Mouse (Mus musculus): Measurements from ENCODE around the gene Map2k2. TPM values are rescaled to one million over a fixed set of nuclear protein-coding genes. Genes with fewer than 3 reads are reported as not detected.

The Map2k2 gene
- polyA plus RNA-seq, 1 experiment from 2014 or later, result 207 TPM

DNA sequence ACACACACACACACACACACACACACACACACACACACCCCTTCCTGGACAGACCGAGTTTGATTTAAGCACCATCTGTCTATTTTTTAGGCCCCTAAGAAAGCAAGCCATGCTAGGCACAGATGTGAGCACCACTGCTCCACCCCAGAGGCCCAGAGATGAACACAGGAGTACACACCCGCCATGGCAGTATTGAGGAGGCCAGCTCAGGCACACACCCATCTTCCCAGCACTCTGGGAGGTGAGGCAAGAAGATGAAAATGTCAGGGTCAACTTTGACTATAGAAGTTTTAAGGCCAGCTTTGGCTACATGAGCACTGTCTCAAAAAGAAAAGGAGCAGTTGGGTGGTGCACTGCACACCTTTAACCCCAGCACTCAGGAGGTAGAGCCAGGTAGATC is 17.2 kb downstream of the Map2k2 start:
- peaks cover 12% of the 10 kb centered on the region; the same call in 1 of the 2 replicates for H3K4me1 ChIP-seq (replicated peaks; ENCODE audit: control insufficient read depth, insufficient read depth, low read length)
- DNase-seq (ENCODE audit: low spot score) (no peak), ATAC-seq (replicated peaks; ENCODE audit: low FRiP score) (0 out of 2 replicates have a peak, but pooled peaks have one; percentile 34)
- H3K36me3 ChIP-seq (ENCODE audit: control insufficient read depth, insufficient read depth, low read length), result peaks cover 59% of the 10 kb centered on the region
- H3K27me3 ChIP-seq (replicated peaks; ENCODE audit: control insufficient read depth, insufficient read depth, low read length), result no peaks in the 10 kb centered on the region
- H3K27ac ChIP-seq (ENCODE audit: low read depth, low read length), result no peak overlapping the region
- H3K4me3 ChIP-seq (ENCODE audit: low read depth, low read length), result no peak overlapping the region
- no peaks in the 10 kb centered on the region for H3K9me3 ChIP-seq (ENCODE audit: control insufficient read depth, low read length)
- no peak overlapping the region for H3K4me2 ChIP-seq
- H3K9ac ChIP-seq (ENCODE audit: low read depth, low read length), result no peak overlapping the region
- 71% methylated on average over 2 of the region's 2 CpGs for WGBS

DNA sequence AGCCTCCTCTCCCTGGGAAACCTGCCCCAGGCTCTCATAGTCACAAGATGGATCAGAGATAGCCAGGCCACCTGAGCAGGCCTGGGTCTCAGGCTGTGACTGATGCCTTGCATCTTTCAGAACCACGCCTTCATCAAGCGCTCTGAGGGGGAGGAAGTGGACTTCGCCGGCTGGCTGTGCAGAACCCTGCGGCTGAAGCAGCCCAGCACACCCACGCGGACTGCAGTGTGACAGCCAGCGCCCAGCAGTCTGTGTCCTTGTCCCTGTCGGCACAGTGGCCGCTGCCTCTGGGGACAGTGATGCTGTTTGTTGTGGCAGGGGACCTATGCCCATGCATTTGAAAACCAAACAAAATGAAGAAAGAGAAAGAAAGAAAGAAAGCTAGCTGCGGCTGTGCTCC is 17.8 kb downstream of the Map2k2 start:
- Histone ChIP-seq H3K4me3 (ENCODE audit: low read depth, low read length) (no peak overlapping the region), H3K9me3 (ENCODE audit: control insufficient read depth, low read length) (no peaks in the 10 kb centered on the region), H3K27me3 (replicated peaks; ENCODE audit: control insufficient read depth, insufficient read depth, low read length) (no peaks in the 10 kb centered on the region), H3K27ac (ENCODE audit: low read depth, low read length) (no peak overlapping the region), H3K36me3 (ENCODE audit: control insufficient read depth, insufficient read depth, low read length) (peaks cover 56% of the 10 kb centered on the region), H3K4me1 (replicated peaks; ENCODE audit: control insufficient read depth, insufficient read depth, low read length) (peaks cover 14% of the 10 kb centered on the region), H3K4me2 (no peak overlapping the region), H3K9ac (ENCODE audit: low read depth, low read length) (no peak overlapping the region)
- whole genome bisulfite sequencing, result 82% methylated on average over 11 of the region's 11 CpGs
- no peak for ATAC-seq (replicated peaks; ENCODE audit: low FRiP score)
- no peak for DNase-seq (ENCODE audit: low spot score)

- H3K9me3 ChIP-seq (ENCODE audit: control insufficient read depth, low read length), result no peaks in the 10 kb centered on the region
- ATAC-seq (replicated peaks; ENCODE audit: low FRiP score) (no peak; the same call in 1 of the 2 replicates), DNase-seq (ENCODE audit: low spot score) (peak; percentile 75)
- peak overlapping the region; percentile 99 for H3K9ac ChIP-seq (ENCODE audit: low read depth, low read length)
- H3K4me1 ChIP-seq (replicated peaks; ENCODE audit: control insufficient read depth, insufficient read depth, low read length), result peaks cover 34% of the 10 kb centered on the region
- peak overlapping the region; percentile 97 for H3K4me2 ChIP-seq
- H3K27ac ChIP-seq (ENCODE audit: low read depth, low read length), result peak overlapping the region; percentile 100
- peaks cover 5% of the 10 kb centered on the region for H3K27me3 ChIP-seq (replicated peaks; ENCODE audit: control insufficient read depth, insufficient read depth, low read length)
- no peaks in the 10 kb centered on the region for H3K36me3 ChIP-seq (ENCODE audit: control insufficient read depth, insufficient read depth, low read length)
- WGBS, result 2% methylated on average over 16 of the region's 16 CpGs
- H3K4me3 ChIP-seq (ENCODE audit: low read depth, low read length), result peak overlapping the region; percentile 97
Measured at GRCm38 (mm10) chr10:81134181-81134587, 28.5 kb downstream of the Map2k2 start.

- Histone ChIP-seq H3K9ac (ENCODE audit: low read depth, low read length) (peak within 1 kb of the TSS; percentile 99), H3K9me3 (ENCODE audit: control insufficient read depth, low read length) (no peaks in the 10 kb centered on the region), H3K4me1 (replicated peaks; ENCODE audit: control insufficient read depth, insufficient read depth, low read length) (peaks cover 37% of the 10 kb centered on the region), H3K4me2 (peak within 1 kb of the TSS; percentile 97), H3K4me3 (ENCODE audit: low read depth, low read length) (peak within 1 kb of the TSS; percentile 97), H3K27me3 (replicated peaks; ENCODE audit: control insufficient read depth, insufficient read depth, low read length) (peaks cover 5% of the 10 kb centered on the region), H3K36me3 (ENCODE audit: control insufficient read depth, insufficient read depth, low read length) (no peaks in the 10 kb centered on the region), H3K27ac (ENCODE audit: low read depth, low read length) (peak within 1 kb of the TSS; percentile 100)
- DNase-seq (ENCODE audit: low spot score) (peak; percentile 74), ATAC-seq (replicated peaks; ENCODE audit: low FRiP score) (no peak; the same call in 1 of the 2 replicates)
- 2% methylated on average over 40 of the region's 41 CpGs for WGBS
Measured at GRCm38 (mm10) chr10:81134966-81135681, 29.4 kb downstream of the Map2k2 start, which contains the start of gene Zbtb7a. Zbtb7a (plus strand) TSS chr10:81135220.

GRCm38 (mm10) chr10:81135831-81136705 is 30.4 kb downstream of the Map2k2 start:
- peak overlapping the region; percentile 99 for H3K9ac ChIP-seq (ENCODE audit: low read depth, low read length)
- WGBS, result under 1% methylated on average over 58 of the region's 86 CpGs
- no peaks in the 10 kb centered on the region for H3K9me3 ChIP-seq (ENCODE audit: control insufficient read depth, low read length)
- H3K27ac ChIP-seq (ENCODE audit: low read depth, low read length), result peak overlapping the region; percentile 100
- peaks cover 5% of the 10 kb centered on the region for H3K27me3 ChIP-seq (replicated peaks; ENCODE audit: control insufficient read depth, insufficient read depth, low read length)
- ATAC-seq (replicated peaks; ENCODE audit: low FRiP score) (peak; percentile 75), DNase-seq (ENCODE audit: low spot score) (peak; percentile 78)
- H3K4me1 ChIP-seq (replicated peaks; ENCODE audit: control insufficient read depth, insufficient read depth, low read length), result peaks cover 46% of the 10 kb centered on the region
- H3K36me3 ChIP-seq (ENCODE audit: control insufficient read depth, insufficient read depth, low read length), result no peaks in the 10 kb centered on the region
- H3K4me2 ChIP-seq, result peak overlapping the region; percentile 97
- peak overlapping the region; percentile 97 for H3K4me3 ChIP-seq (ENCODE audit: low read depth, low read length)

- Histone ChIP-seq H3K27me3 (replicated peaks; ENCODE audit: control insufficient read depth, insufficient read depth, low read length) (peaks cover 5% of the 10 kb centered on the region), H3K9me3 (ENCODE audit: control insufficient read depth, low read length) (no peaks in the 10 kb centered on the region), H3K4me2 (peak overlapping the region; percentile 97), H3K4me1 (replicated peaks; ENCODE audit: control insufficient read depth, insufficient read depth, low read length) (peaks cover 53% of the 10 kb centered on the region), H3K36me3 (ENCODE audit: control insufficient read depth, insufficient read depth, low read length) (no peaks in the 10 kb centered on the region), H3K4me3 (ENCODE audit: low read depth, low read length) (peak overlapping the region; percentile 97), H3K27ac (ENCODE audit: low read depth, low read length) (peak overlapping the region; percentile 100), H3K9ac (ENCODE audit: low read depth, low read length) (peak overlapping the region; percentile 99)
- ATAC-seq (replicated peaks; ENCODE audit: low FRiP score) (peak; percentile 3; the same call in 1 of the 2 replicates), DNase-seq (ENCODE audit: low spot score) (peak; percentile 83)
- under 1% methylated on average over 48 of the region's 50 CpGs for WGBS
Measured at GRCm38 (mm10) chr10:81136706-81137231, 31.1 kb downstream of the Map2k2 start.

- peaks cover 59% of the 10 kb centered on the region for H3K4me1 ChIP-seq (replicated peaks; ENCODE audit: control insufficient read depth, insufficient read depth, low read length)
- DNase-seq (ENCODE audit: low spot score), result peak; percentile 100
- peaks cover 5% of the 10 kb centered on the region for H3K27me3 ChIP-seq (replicated peaks; ENCODE audit: control insufficient read depth, insufficient read depth, low read length)
- ATAC-seq (replicated peaks; ENCODE audit: low FRiP score), result peak; percentile 78
- peak overlapping the region; percentile 97 for H3K4me3 ChIP-seq (ENCODE audit: low read depth, low read length)
- WGBS, result under 1% methylated on average over 88 of the region's 89 CpGs
- H3K36me3 ChIP-seq (ENCODE audit: control insufficient read depth, insufficient read depth, low read length), result no peaks in the 10 kb centered on the region
- H3K27ac ChIP-seq (ENCODE audit: low read depth, low read length), result peak overlapping the region; percentile 100
- H3K9ac ChIP-seq (ENCODE audit: low read depth, low read length), result peak overlapping the region; percentile 99
- H3K9me3 ChIP-seq (ENCODE audit: control insufficient read depth, low read length), result no peaks in the 10 kb centered on the region
- peak overlapping the region; percentile 99 for H3K4me2 ChIP-seq
Measured at GRCm38 (mm10) chr10:81137252-81138130, 31.8 kb downstream of the Map2k2 start.

Data from liver, embryonic 11.5 days (tissue).